Mouse (Mus musculus): ENCODE measurements around the gene Scn8a.

Gene Scn8a

DNA sequence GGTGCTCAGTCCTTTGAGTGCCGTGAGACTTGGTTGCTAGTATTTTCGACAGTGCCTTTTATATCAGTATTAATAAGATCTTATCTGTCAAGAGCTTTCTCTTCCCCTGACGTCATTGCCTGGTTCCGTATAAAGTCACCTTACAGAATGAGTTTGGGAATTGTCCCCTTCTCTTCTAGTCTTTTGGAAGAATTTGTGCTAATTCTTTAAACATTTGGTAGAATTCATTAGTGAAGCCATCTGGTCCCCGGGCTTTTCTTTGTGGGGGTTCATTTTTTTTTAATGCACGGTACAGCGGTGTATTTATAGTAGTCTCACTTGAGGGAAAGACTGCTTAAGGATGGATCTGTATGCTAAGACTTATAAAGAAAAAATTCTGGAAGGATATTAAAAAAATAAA, 84.3 kb downstream of the Scn8a start:
- in situ Hi-C loops (cut with MboI), result no loop called here

DNA sequence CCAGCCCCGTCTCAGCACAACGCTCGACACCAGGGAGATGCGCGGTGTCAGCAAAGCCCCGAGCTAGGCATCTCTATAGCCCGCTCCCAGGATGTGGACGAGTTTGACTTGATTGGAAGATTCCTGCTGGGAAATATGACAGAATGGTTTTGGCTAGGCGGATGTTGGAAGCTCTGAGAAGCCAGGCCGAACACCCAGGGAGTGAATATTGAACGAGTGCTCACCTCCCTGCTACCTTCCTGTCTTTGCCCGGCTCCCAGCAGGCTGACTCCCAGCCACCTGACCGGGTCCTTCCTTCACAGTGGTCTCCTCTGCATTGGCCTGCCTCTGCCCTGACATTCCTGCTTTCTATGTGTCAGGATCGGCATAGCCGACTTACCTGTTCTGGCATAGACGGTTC, 85.1 kb downstream of the Scn8a start:
- in situ Hi-C loops (cut with MboI), result no loop called here

DNA sequence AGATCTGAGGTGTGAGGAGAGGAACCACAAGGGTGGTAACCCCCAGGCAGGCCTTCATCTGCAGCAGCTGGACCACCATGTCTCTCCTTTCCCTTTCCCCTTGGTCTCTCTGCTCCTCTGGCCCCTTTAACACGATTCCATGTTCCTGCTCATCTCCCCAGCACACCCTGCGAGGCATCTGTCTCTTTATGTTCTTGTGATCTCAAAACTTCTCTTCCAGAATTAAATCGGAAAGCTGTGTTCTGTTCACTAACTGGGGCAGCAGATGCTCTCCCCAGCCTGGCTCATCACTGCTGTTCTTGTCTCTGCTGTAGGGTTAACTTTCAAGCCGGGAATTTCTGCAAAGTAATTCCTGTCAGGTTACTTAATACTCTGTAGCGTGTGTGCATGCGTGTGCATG, 91.3 kb downstream of the Scn8a start:
- in situ Hi-C loops (cut with MboI), result no loop called here

DNA sequence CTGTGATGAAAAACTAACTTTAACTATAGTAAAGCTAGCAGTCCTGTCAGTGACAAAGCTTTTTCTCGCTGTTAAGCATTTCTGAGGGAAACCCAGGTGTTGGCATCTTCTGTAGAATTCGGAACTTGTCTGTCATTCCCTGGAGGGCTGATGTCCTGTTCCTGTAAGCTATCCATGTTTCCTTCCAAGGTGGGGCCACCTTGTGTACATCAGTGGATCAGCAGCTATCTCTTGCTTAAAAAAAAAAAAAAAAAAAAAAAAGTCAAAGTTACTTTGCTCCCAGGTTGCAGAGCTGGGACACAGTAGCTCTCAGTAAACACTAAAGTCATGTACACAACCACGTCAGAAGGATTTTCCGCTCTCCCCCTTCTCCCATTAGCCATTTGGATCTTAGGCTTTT, 91.9 kb downstream of the Scn8a start:
- in situ Hi-C loops (cut with MboI), result no loop called here

DNA sequence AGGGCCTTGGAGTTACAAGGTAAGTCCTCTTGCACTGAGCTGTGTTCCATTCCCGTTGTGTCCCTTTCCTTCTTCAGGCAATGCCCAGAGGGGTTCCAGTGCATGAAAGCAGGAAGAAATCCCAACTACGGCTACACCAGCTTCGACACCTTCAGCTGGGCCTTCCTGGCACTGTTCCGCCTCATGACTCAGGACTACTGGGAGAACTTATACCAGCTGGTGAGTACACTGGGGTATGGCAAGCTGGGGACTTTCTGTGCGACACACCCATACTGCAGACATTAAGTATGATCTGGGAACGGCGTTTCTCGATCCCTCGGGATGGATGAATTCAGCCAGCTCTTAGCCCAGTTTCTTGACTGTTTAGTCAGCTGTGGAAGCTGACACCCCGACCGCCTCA, 101.8 kb downstream of the Scn8a start:
- in situ Hi-C loops (cut with MboI), result no loop called here

DNA sequence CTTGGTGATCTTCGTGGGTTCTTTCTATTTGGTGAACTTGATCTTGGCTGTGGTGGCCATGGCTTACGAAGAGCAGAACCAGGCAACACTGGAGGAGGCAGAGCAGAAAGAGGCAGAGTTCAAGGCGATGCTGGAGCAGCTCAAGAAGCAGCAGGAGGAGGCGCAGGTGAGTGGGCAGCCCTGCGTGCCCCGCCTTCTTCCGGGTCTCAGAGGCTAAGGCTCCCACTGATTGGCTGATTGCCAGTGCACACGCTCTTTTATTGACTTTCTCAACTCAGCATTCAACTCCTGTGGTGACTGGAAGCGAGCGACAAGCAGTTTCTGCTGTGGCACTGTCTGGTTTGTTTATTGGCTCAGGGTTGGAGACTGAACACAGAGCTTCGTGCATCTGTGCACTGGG, 103.1 kb downstream of the Scn8a start:
- in situ Hi-C loops (cut with MboI), result no loop called here

DNA sequence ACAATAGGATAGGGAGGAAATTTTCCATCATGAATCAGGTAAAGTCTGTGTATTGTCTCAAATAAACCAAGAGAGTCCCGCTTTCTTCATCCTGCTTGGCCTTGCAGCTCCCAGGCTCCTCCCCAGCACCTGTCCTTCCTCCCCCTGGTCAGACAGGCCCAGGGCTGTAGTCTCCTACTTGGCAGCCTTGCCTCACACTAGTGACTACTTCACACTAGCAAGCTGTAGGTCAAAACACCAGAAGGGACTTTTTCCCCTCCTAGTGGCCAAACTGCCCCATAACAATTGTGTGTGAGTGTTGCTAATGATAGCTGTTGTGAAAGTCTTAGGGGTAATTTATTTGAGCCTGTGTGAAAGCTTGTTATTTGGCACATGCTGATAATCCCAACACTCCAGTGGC, 105.0 kb downstream of the Scn8a start:
- in situ Hi-C loops (cut with MboI), result no loop called here

DNA sequence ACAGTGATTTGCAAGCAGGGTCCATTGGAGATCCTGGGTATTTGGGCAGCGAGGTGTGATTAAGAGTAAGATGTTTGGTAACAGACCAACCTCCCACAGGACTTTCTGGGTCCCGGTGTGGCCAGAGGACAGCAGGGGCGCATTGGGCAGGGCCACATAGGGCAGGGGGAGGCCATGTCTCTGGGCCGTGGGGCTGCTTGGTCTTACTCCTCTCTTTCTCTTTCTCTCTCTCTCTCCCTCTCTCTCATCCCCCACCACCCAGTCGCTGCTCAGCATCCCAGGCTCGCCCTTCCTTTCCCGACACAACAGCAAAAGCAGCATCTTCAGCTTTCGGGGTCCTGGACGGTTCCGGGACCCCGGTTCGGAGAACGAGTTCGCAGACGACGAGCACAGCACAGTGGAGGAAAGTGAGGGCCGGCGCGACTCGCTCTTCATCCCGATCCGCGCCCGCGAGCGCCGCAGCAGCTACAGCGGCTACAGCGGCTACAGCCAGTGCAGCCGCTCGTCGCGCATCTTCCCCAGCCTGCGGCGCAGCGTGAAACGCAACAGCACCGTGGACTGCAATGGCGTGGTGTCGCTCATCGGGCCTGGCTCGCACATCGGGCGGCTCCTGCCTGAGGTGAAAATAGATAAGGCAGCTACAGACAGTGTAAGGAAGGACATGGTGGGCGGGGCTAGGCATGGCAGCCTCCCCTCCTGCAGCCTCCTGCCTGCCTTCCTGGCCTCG, 113.9 kb downstream of the Scn8a start:
- in situ Hi-C loops (cut with MboI), result no loop called here

DNA sequence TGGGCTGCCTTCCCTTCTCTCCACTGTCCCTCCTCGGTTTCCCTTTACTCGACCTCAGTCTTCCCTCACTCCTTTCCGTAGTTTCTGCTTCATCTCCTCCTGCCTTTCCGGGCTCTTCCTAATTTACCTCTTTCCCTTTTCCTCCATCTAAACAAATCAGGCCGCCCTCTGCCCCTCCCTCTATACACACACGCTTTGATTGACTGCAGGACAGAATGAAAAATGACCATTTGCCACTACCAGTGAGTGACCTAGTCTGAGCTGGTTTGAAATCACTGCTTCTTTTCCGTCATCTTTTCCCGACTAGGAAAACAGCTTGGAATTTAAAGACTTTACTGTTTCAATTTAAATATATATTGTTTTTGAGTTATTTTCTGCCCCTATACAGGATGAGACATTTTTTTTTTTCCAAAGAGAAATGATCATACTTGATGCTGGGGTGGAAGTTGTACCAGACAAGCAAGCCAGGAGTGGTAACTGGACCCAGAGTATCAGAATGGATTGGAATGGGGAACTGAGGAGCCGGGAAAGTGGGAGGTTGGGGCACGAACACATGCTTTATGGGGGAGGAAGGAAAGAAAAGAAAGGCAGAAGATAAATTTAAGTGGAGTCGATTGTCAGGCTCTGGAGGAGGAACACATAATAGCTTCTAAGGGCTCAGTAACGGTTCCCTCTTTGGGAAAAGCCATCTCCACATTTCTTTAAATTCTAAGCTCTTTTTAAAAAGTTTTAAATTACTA, 114.7 kb downstream of the Scn8a start:
- in situ Hi-C loops (cut with MboI), result no loop called here

DNA sequence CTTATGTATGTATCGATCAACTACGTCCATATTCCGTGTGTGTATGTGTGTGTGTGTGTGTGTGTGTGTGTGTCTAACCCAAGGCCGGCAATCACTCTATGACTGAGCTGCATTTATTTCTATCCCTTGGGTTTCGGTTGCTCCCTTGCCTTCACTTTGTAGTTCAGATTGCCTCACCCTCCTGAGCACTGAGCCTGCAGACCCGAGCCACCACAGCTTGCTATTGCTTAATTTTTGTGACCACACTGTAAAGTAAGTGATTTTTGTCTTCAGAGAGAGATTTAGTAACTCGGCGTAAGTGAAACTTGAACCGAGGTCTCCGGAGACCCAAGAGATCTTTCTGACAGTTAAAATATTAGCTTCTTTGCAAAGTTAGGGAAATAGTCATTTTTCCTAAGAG, 116.8 kb downstream of the Scn8a start:
- in situ Hi-C loops (cut with MboI), result no loop called here

DNA sequence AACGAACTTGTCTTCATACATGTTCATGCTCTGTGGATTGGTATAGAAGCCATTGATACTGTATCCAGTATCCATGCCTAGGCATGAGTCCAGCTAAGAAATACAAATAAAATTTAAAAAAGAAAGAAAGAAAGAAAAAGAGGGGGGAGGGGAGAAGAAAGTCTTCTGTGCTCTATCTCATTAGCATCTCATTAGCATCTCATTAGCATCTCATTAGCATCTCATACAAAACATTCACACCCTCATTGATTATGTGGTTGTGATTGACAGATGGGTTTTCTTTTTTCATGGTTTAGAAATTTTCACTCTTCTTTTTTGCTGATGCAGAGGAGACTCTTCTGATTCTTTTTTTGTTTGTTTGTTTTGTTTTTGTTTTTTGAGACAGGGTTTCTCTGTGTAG, 117.4 kb downstream of the Scn8a start:
- in situ Hi-C loops (cut with MboI), result no loop called here

DNA sequence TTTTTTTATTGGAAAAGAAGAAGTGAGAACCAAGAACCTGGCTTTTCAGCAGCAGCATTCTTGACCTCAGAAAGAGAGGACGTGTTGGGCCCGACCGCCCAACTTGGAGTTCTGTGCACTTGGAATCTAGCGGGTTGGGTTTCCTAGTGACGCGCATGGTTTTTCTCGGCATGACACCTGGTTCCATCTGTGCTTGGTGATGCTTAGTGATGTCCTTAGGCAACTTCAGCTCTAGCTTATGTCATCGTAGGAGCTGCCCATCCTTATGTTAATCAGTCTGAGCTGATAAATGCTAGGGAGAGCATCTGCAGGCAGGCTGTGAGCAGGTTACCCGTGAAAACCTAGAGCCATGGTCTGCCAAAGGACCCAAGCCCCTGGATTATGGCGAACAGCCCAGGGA, 120.6 kb downstream of the Scn8a start:
- in situ Hi-C loops (cut with MboI), result no loop called here

DNA sequence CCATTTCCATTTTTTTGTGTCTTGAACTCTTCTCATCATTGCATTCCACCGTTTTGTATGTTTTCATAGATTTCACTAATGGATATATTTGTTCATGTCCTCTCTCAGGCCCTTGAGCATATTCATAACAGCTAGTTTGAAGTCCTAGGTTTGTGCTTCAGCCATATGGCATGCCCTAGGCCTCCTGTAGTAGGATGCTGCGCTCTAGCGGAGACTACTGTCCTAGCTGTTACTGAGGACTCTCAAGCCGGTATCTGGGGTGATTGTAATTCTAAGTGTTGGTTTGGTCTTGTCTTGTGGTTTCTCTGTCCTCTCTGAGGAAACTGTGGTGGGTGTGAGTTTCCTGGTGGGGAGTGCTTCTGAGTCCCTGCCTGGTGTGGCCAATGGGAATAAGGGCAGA, 127.4 kb downstream of the Scn8a start:
- in situ Hi-C loops (cut with MboI), result no loop called here

DNA sequence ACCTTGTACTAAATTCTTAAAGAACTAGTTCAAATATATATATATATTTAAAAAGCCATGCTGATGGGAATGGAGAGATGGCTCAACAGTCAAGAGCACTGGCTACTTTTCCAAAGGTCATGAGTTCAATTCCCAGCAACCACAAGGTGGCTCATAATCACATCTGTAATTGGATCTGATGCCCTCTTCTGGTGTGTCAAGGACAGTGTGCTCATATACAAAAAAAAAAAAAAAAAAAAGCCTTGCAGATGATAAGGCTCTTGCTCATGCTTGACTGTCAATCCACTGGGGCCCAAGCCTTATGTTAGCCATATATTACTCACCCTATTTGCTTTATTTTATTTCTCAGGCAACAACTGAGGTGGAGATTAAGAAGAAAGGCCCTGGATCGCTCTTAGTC, 132.0 kb downstream of the Scn8a start:
- in situ Hi-C loops (cut with MboI), result no loop called here

DNA sequence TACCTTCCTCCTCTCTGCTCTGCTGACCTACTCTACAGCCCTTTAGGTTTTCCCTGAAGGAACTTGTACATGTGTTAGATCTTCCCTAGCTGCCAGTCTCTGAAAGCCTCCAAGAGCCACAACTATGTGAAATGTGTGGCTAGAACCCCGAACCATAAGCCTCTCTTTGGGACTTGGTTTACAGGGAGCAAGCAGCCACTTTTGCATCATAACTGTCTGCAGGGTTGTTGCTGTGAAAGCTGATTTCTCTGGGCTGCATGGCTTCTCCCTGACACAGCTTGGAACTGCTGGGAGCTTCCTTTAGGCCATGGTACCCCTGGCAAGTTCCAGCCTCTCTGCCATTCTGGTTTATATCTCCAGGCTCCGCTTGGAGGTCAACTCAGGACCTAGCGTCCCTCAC, 132.8 kb downstream of the Scn8a start:
- in situ Hi-C loops (cut with MboI), result no loop called here

DNA sequence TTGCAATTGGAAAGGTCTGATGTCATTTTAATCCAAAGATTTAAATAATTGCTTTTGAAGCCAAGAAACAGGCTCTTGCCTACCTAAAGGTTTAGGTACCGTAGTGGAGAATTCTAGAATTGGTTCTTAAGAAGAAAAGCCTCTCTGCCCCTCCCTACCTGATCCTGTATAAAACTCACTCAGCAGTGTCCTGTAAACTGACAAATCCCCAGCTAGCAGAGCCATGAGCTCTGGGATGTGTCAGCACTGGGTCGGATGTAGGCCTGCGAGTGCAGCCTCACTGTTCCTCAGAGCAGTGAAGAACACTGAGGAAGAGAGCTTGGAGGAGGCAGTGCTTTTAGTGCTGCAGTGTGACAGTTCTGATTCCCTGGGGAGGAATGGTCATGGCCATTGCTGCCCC, 134.9 kb downstream of the Scn8a start:
- in situ Hi-C loops (cut with MboI), result no loop called here

DNA sequence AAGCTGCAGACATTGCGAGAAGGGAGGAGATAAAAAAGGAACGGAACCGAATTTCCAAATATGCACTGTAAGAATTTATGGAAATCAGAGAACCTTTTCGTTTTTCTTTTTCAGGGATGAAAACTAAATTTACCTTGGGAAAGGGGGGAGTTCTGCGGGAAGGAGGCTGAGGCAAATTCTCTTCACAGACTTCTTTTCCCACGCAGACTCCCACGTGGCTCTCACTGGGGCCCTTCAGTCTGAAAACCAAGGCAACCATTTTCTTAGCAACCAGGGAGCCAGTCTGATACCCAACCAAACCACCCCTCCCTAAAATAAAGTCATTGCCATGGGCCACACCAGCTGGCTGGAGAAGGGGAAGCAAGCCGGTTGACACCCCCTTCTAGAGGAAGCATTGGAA, 136.1 kb downstream of the Scn8a start:
- in situ Hi-C loops (cut with MboI), result no loop called here

DNA sequence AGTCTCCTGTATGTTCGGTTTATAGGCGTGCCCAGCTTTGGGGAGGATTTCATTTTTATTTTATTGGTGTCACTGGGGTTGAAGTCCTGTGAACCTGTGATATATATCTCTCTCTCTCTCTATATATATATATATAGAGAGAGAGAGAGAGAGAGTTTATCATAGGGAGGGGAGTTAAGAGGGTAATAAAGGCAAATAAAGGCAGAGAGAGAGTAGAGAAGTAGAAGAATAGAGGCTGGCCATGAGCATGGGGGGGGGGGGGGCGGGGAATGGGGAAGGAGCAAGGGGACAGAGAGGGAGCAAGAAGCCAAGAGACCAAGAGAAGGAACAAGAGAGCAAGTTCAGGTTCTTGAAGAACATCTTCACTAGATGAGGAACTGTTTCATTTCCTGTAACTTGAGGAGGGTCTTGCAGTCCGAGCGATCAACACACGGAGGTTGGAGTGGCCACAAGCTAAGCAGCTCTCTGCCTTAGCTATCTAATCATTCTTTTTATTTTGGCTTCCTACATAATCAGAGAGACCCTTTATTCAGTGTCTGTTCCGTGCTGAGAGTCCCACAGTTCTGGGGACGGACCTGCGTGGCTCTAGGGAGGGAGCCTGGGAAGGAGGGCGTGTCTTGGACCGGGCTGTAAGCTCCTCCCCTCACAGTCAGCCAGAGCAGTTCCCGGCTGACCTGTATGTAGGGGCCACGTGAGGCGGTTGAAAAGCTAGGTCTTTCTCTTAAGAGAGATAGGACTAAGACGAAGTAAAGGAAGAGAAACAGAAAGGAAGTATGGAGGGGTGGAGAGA, 136.8 kb downstream of the Scn8a start:
- in situ Hi-C loops (cut with MboI), result no loop called here

DNA sequence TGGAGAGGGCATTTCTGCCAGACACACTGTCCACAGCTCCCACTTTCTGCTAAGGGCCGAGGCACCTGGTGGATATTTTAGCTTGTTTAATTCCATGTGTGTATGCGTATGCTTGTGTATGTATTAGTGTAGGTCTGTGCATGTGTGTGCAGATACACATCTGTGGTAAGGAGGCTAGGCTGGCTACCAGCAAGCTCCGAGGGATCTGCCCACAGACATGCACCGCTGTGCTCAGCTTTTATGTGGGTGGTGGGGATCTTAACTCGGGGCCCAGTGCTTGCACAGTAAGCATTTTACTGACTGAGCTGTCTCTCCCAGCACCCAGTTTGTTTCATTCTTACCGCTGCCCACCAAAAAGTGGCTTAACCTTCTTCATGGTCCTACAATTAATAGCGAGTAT, 137.6 kb downstream of the Scn8a start:
- in situ Hi-C loops (cut with MboI), result no loop called here

DNA sequence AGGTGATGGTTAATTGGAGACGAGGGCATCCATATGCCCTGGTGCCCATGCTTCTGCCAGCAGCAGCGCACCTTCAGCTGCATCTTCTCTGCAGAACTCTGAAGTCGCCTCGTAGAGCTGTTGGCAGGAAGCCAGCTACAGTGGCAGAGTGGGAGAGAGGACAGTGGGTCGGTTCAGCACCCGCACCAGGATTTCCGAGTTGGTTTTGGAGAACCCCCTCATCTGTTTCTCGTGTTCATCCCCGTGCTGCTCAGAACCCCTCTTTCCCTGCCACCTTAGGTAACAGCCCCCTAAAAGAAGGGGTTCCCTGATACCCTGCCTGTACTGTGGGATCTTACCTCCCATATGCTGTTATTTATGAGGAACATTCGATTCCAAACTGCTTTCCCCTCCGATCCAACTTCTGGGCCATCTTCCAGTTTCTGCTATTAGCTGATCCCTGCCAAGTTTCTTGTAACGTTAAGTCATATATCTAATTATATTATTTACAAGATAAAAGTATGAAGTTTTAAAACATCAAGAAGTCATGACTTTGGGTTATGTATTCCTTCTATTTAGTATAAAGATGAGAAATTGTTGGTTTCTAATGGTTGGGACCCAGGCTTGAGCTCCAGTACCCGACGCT, 138.8 kb downstream of the Scn8a start:
- in situ Hi-C loops (cut with MboI), result no loop called here

DNA sequence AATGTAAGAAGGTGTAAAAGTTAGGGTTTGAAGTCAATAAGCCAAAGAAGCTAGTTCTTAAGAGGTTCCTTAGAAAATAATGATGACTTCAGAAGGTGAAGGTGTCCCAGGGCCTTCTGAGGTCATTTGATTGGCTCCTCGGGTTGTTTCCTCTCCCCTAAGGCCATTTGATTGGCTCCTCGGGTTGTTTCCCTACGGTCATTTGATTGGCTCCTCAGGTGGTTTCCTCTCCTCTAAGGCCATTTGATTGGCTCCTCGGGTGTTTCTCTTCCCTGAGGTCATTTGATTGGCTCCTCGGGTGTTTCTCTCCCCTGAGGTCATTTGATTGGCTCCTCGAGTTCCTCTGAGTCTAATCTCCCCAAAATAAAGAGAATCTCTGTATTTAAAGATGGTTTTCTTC, 141.7 kb downstream of the Scn8a start:
- in situ Hi-C loops (cut with MboI), result no loop called here

DNA sequence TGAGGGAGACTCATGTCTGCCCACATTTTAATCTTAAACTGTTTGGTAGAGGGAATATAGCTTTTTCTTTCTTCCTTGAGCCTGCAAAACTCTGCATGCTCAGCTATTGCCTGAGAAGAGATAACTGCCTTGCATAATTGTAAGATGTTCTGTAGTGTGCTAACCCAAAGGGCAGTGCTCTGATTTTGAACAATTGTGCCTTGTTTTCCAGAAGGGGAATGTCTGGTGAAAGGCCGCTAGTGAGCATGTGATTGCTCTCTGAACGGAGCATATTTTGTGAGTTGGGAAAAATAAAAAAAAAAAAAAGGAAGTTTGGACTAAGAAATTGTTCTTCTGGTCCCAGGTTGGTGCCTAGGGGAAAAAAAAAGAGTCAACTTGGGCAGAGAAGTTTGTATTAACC, 159.3 kb downstream of the Scn8a start:
- in situ Hi-C loops (cut with MboI), result no loop called here

DNA sequence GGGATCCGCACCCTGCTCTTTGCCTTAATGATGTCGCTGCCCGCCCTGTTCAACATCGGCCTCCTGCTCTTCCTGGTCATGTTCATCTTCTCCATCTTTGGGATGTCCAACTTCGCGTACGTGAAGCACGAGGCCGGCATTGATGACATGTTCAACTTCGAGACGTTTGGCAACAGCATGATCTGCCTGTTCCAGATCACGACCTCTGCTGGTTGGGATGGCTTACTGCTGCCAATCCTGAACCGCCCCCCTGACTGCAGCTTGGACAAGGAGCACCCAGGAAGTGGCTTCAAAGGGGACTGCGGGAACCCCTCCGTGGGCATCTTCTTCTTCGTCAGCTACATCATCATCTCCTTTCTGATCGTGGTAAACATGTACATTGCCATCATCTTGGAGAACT, 170.0 kb downstream of the Scn8a start:
- in situ Hi-C loops (cut with MboI), result no loop called here

Data from mature B cell (primary cell).